Mouse (Mus musculus) neural tube, embryonic 10.5 days (tissue): ENCODE measurements around the gene Hs6st2.
A peak's percentile ranks its signal among the peaks of the same experiment; 100 is the strongest.

Experiments
- DNase-seq: peaks from one replicate; pipeline ENCODE4 v3.0.0-alpha.2; 2017; ENCODE audit warnings: low spot score; ENCODE audit errors: extremely low spot score

Gene Hs6st2

GRCm38 (mm10) chrX:51372477-51373239 lies 309.0 kb downstream of the Hs6st2 start:
- peak; percentile 13 for DNase-seq

GRCm38 (mm10) chrX:51349682-51350081 lies 332.0 kb downstream of the Hs6st2 start:
- DNase-seq: no peak

GRCm38 (mm10) chrX:51343595-51343994 lies 338.1 kb downstream of the Hs6st2 start:
- DNase-seq: no peak
